Mouse (Mus musculus) embryonic fibroblast, embryonic 13.5 days (primary cell): ENCODE measurements around the gene Coq10a.

Experiments used
- CTCF ChIP-seq: IDR thresholded peaks from 2 replicates; pipeline ENCODE4 v1.5.1; 2011; ENCODE audit warnings: mild to moderate bottlenecking, control low read depth, low read length, moderate library complexity, borderline replicate concordance; ENCODE audit not compliant: insufficient read depth
- POLR2A ChIP-seq: IDR thresholded peaks from 2 replicates; pipeline ENCODE4 v1.6.1; 2011; ENCODE audit warnings: low read depth, mild to moderate bottlenecking, control low read depth, low read length, moderate library complexity

DNA sequence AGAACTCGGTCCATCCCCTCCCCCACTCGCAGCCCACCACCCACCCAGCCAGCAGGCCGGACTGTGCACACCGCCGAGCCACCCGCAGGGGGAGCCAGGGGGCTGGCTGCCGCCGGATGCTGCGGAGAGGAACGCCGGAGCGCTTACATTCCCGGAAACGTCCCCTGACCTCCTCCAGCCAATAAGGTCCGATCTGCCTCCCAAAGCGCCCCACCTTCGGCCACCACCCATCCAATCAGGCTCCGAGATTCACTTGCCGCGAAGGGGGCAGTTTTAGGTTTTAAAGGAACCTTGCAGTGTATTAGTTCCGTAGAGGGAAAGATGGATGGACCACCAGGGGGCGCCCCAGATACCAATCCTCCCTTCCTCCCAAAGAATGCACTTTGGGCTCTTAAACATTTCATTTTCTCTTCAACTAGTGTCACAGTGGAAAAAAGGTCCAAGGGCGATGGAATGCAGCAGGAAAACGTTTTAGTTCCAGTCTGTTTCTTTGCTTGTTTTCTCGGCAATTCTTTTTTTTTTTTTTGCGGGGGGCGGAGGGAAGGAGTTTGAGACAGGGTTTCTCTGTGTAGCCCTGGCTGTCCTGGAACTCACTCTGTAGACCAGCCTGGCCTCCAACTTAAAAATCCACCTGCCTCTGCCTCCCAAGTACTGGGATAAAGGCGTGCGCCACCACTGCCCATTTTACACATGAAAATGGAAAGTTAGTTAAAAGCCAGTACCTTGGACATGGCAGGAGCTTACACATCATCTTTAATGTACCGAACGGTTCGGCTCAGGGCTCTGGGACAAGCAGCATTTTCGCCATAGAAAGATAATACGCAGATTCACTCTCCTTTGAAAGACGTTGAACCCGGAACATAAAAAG, 41.1 kb upstream of the Coq10a start:
- TF ChIP-seq CTCF (peak; percentile 51), POLR2A (peak; percentile 44; the same call in 1 of the 2 replicates)
